Comparison of ENCODE assay signal across 32 mouse cellular contexts in the genomic region with DNA sequence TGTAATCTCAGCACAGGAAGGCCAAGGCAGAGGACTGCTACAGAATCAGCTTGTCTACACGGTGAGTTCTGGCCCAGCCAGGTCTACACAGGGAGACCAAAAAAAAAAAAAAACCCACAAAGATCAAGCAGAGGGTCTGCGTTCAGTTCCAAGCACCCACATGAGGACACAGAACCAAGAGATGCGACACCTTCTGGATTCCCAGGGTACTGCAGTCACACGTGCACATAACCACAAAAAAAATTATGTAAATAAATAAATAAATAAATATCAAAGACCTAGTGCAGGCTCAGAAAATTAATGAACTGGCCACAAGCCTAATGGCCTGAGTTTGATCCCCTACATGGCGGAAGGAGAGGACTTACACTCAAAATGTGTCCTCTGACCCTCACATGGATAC. TPM values are rescaled to one million over a fixed set of nuclear protein-coding genes. Genes with fewer than 3 reads are reported as not detected.
DNase-seq lines count a peak whose midpoint lies in the region; ATAC-seq and TF ChIP-seq lines count a peak whose summit lies in the region.
"Had no signal": no experiment of that assay in that cellular context is flagged by ENCODE, and none has a peak within 500 bp of the region (broad histone marks: within the 10 kb centered on the region; RNA-seq: fewer than 3 reads in every experiment).

No protein-coding gene starts in this region.

- H3K27me3 ChIP-seq in heart, adult 2 months (ENCODE audit: control insufficient read depth, insufficient read depth, low read length) = no peaks in the 10 kb centered on the region
- H3K27me3 ChIP-seq in heart, embryonic 11.5 days (ENCODE audit: control insufficient read depth, insufficient read depth, low read length) = no peaks in the 10 kb centered on the region
- no peaks in the 10 kb centered on the region for H3K27me3 ChIP-seq in lung, embryonic 14.5 days (ENCODE audit: insufficient read depth, low read length)
- H3K27me3 ChIP-seq in MEL (ENCODE audit: control insufficient read depth in 1 of 2, insufficient read depth in 2 of 2, low read length in 2 of 2) = 0 out of 4 replicates have a peak, but pooled peaks cover 0 to 2% of the 10 kb centered on the region in 2 experiments
- H3K27me3 ChIP-seq in splenic B cell, adult 2 months (ENCODE audit: control insufficient read depth, insufficient read depth, low read length, poor library complexity, severe bottlenecking) = no peaks in the 10 kb centered on the region
- H3K27me3 ChIP-seq in kidney, embryonic 15.5 days = no peaks in the 10 kb centered on the region
- H3K27me3 ChIP-seq: heart, embryonic 12.5 days; limb, embryonic 15.5 days; neural tube, embryonic 13.5 days; Patski had no signal

- WGBS in heart, adult 2 months = 96% methylated on average over 5 of the region's 5 CpGs
- 94% methylated on average over 5 of the region's 5 CpGs for WGBS in heart, embryonic 11.5 days (ENCODE audit: insufficient replicate concordance)
- WGBS in lung, embryonic 14.5 days = 92% methylated on average over 5 of the region's 5 CpGs
- 95% methylated on average over 5 of the region's 5 CpGs for WGBS in kidney, embryonic 15.5 days

- H3K27ac ChIP-seq in heart, adult 2 months = no peak overlapping the region
- no peak overlapping the region for H3K27ac ChIP-seq in heart, embryonic 11.5 days (ENCODE audit: low read depth, low read length)
- H3K27ac ChIP-seq in lung, embryonic 14.5 days (ENCODE audit: low read depth) = no peak overlapping the region
- H3K27ac ChIP-seq in MEL (ENCODE audit: control insufficient read depth, low read depth, low read length) = no peak overlapping the region
- H3K27ac ChIP-seq in kidney, embryonic 15.5 days = no peak overlapping the region
- H3K27ac ChIP-seq: hindbrain, embryonic 14.5 days; limb, embryonic 10.5 days; limb, embryonic 15.5 days; midbrain, embryonic 10.5 days; neural tube, embryonic 13.5 days had no signal

- peaks cover 1% of the 10 kb centered on the region for H3K4me1 ChIP-seq in heart, adult 2 months (ENCODE audit: control insufficient read depth, insufficient read depth, low read length)
- H3K4me1 ChIP-seq in heart, embryonic 11.5 days (ENCODE audit: control insufficient read depth, insufficient read depth, low read length) = peaks cover 24% of the 10 kb centered on the region
- peaks cover 4% of the 10 kb centered on the region; the same call in 1 of the 2 replicates for H3K4me1 ChIP-seq in lung, embryonic 14.5 days (ENCODE audit: insufficient read depth)
- H3K4me1 ChIP-seq in MEL (ENCODE audit: control insufficient read depth in 1 of 2, insufficient read depth in 2 of 2, low read length in 2 of 2) = no peaks in the 10 kb centered on the region
- H3K4me1 ChIP-seq in kidney, embryonic 15.5 days = no peaks in the 10 kb centered on the region
- H3K4me1 ChIP-seq: midbrain, embryonic 10.5 days had no signal

- no peak for TF ChIP-seq RAD21 in MEL (IDR thresholded peaks at IDR 0.05; ENCODE audit: low read depth, low read length)

- no peaks in the 10 kb centered on the region for H3K9me3 ChIP-seq in heart, embryonic 11.5 days (replicated peaks; ENCODE audit: control insufficient read depth, low read length)
- H3K9me3 ChIP-seq in lung, embryonic 14.5 days (ENCODE audit: low read depth, low read length) = peaks cover 4% of the 10 kb centered on the region; the same call in 1 of the 2 replicates
- H3K9me3 ChIP-seq in MEL (replicated peaks; ENCODE audit: insufficient read depth, low read length) = no peaks in the 10 kb centered on the region
- no peaks in the 10 kb centered on the region; the same call in 1 of the 2 replicates for H3K9me3 ChIP-seq in kidney, embryonic 15.5 days (replicated peaks)
- H3K9me3 ChIP-seq: heart, embryonic 12.5 days; limb, embryonic 10.5 days; limb, embryonic 15.5 days had no signal

- no peaks in the 10 kb centered on the region for H3K36me3 ChIP-seq in heart, adult 2 months (ENCODE audit: control insufficient read depth, insufficient read depth, low read length)
- H3K36me3 ChIP-seq in heart, embryonic 11.5 days (ENCODE audit: control insufficient read depth, insufficient read depth, low read length) = peaks cover 17% of the 10 kb centered on the region; the same call in 1 of the 2 replicates
- peaks cover 7% of the 10 kb centered on the region; the same call in 1 of the 2 replicates for H3K36me3 ChIP-seq in lung, embryonic 14.5 days (ENCODE audit: insufficient read depth)
- no peaks in the 10 kb centered on the region for H3K36me3 ChIP-seq in MEL (ENCODE audit: control insufficient read depth in 1 of 2, insufficient read depth in 2 of 2, low read length in 2 of 2)
- H3K36me3 ChIP-seq in splenic B cell, adult 2 months (ENCODE audit: control insufficient read depth, insufficient read depth, low read length, poor library complexity, severe bottlenecking) = peaks cover 5% of the 10 kb centered on the region
- H3K36me3 ChIP-seq in kidney, embryonic 15.5 days = peaks cover 42% of the 10 kb centered on the region
- H3K36me3 ChIP-seq: G1E had no signal

- no peak for DNase-seq in heart, adult 2 months
- no peak for DNase-seq in lung, embryonic 14.5 days
- no peak for DNase-seq in lung, postnatal 4 days
- peak; percentile 24 for DNase-seq in MEL (ENCODE audit: low read depth, low spot score)
- DNase-seq in splenic B cell, adult 2 months (ENCODE audit: low read depth, low spot score) = peak; percentile 28
- no peak for DNase-seq in cerebellum, adult 18-20 months
- DNase-seq: adrenal gland, adult 2 months; adrenal gland, postnatal 36 days; cerebellum, adult 9-10 months; cerebellum, postnatal 36 days; gastrocnemius, postnatal 25 days; heart, adult 11 months; heart, postnatal 4 days; kidney, adult 9 months; kidney, postnatal 14 days; lung, postnatal 10 days; right cerebral cortex, postnatal 4 days; thymus, postnatal 14 days had no signal

- no peak for TF ChIP-seq POLR2A in heart, adult 2 months (IDR thresholded peaks at IDR 0.05; ENCODE audit: insufficient read depth, low read depth, low read length)
- no peak for TF ChIP-seq POLR2A in MEL (IDR thresholded peaks at IDR 0.05; ENCODE audit: control insufficient read depth in 1 of 2, insufficient read depth in 1 of 2, low read depth in 1 of 2, low read length in 2 of 2, poor library complexity in 1 of 2)

- no peak overlapping the region for H3K4me3 ChIP-seq in heart, adult 2 months
- no peak overlapping the region for H3K4me3 ChIP-seq in heart, embryonic 11.5 days (ENCODE audit: low read depth, low read length)
- H3K4me3 ChIP-seq in lung, embryonic 14.5 days (ENCODE audit: low read depth, low read length) = no peak overlapping the region
- no peak overlapping the region for H3K4me3 ChIP-seq in MEL (ENCODE audit: control insufficient read depth in 1 of 2, insufficient read depth in 1 of 2, low read depth in 2 of 2, low read length in 2 of 2)
- no peak overlapping the region for H3K4me3 ChIP-seq in kidney, embryonic 15.5 days (replicated peaks)
- H3K4me3 ChIP-seq: heart, embryonic 12.5 days; limb, embryonic 10.5 days; limb, embryonic 15.5 days; midbrain, embryonic 10.5 days; myocyte; neural tube, embryonic 13.5 days had no signal

- no peak for TF ChIP-seq EP300 in heart, adult 2 months (IDR thresholded peaks at IDR 0.05; ENCODE audit: insufficient read depth, low read depth, low read length)
- TF ChIP-seq EP300 in MEL (IDR thresholded peaks at IDR 0.05; ENCODE audit: low read depth in 1 of 2, low read length in 2 of 2) = no peak

- ATAC-seq in heart, embryonic 11.5 days (replicated peaks; ENCODE audit: insufficient number of reproducible peaks, low FRiP score, low TSS enrichment) = no peak
- no peak for ATAC-seq in lung, embryonic 14.5 days (ENCODE audit: insufficient read depth)
- no peak for ATAC-seq in kidney, embryonic 15.5 days (replicated peaks; ENCODE audit: low FRiP score)
- ATAC-seq: forebrain, embryonic 14.5 days; intestine, postnatal 0 days; midbrain, embryonic 16.5 days; Patski had no signal

- no peak overlapping the region for H3K4me2 ChIP-seq in heart, embryonic 11.5 days
- no peak overlapping the region for H3K4me2 ChIP-seq in lung, embryonic 14.5 days
- H3K4me2 ChIP-seq in kidney, embryonic 15.5 days = no peak overlapping the region
- H3K4me2 ChIP-seq: heart, embryonic 12.5 days; hindbrain, embryonic 14.5 days; limb, embryonic 15.5 days; neural tube, embryonic 13.5 days had no signal

- peak; percentile 22; the same call in 1 of the 2 replicates for TF ChIP-seq CTCF in heart, adult 2 months (IDR thresholded peaks at IDR 0.05)
- peak; percentile 27; the same call in 1 of the 2 replicates for TF ChIP-seq CTCF in lung, embryonic 14.5 days (IDR thresholded peaks at IDR 0.05; ENCODE audit: low read depth)
- TF ChIP-seq CTCF in MEL (IDR thresholded peaks at IDR 0.05 in 2 of 3, conservative IDR thresholded peaks at IDR 0.05 in 1 of 3; ENCODE audit: control insufficient read depth in 1 of 3, insufficient read depth in 1 of 3, low read depth in 2 of 3, low read length in 3 of 3, poor library complexity in 1 of 3, severe bottlenecking in 1 of 3) = peak; percentile 27 to 31 (median 30); a peak in 4 of 6 replicates

- intact Hi-C loops in heart, adult 2 months (cut with DNase I) = no loop called here

- H3K79me2 ChIP-seq in heart, adult 2 months (replicated peaks; ENCODE audit: control insufficient read depth, insufficient read depth, low read length) = no peaks in the 10 kb centered on the region
- no peaks in the 10 kb centered on the region for H3K79me2 ChIP-seq in MEL (ENCODE audit: control insufficient read depth, insufficient read depth, low read length, poor library complexity)

- no peak overlapping the region for H3K9ac ChIP-seq in heart, adult 2 months (ENCODE audit: low read depth, low read length)
- no peak overlapping the region for H3K9ac ChIP-seq in heart, embryonic 11.5 days (ENCODE audit: low read depth, low read length)
- no peak overlapping the region for H3K9ac ChIP-seq in lung, embryonic 14.5 days
- H3K9ac ChIP-seq in MEL (ENCODE audit: control insufficient read depth, low read depth, low read length, poor library complexity, severe bottlenecking) = no peak overlapping the region
- no peak overlapping the region for H3K9ac ChIP-seq in kidney, embryonic 15.5 days
- H3K9ac ChIP-seq: heart, embryonic 12.5 days; hindbrain, embryonic 14.5 days; limb, embryonic 15.5 days; neural tube, embryonic 13.5 days had no signal

TF ChIP-seq in MEL, 35 proteins besides CTCF, POLR2A, EP300 and RAD21:
- TF ChIP-seq CHD1 (IDR thresholded peaks at IDR 0.05; ENCODE audit: low read depth, low read length) (no peak), CHD2 (IDR thresholded peaks at IDR 0.05; ENCODE audit: low read length) (no peak), NELFE (IDR thresholded peaks at IDR 0.05; ENCODE audit: low read depth, low read length) (no peak), MAZ (IDR thresholded peaks at IDR 0.05; ENCODE audit: low read depth, low read length) (no peak)

RNA-seq across cellular contexts. Expression of a gene that starts 10.5 kb away (rescaled TPM):
- total RNA-seq in heart, adult 2 months (2021) = 10 to 100 TPM; 11.8 to 12.8 TPM
- polyA plus RNA-seq in heart, adult 2 months (2012; rRNA removed) = 12.7 and 14.2 TPM in 2 replicates
- 75.5 and 81.9 TPM in 2 replicates for polyA plus RNA-seq in heart, embryonic 11.5 days (2014; fragmentation: Nextera tagmentation; extraction: Ambion mirVana)
- 70.6 and 71.6 TPM in 2 replicates for polyA plus RNA-seq in lung, embryonic 14.5 days (2014; fragmentation: Nextera tagmentation; extraction: Ambion mirVana)
- total RNA-seq in MEL (2012; rRNA removed) = not detected in 2 replicates
- polyA plus RNA-seq in MEL (2012; ENCODE audit: insufficient read depth in 1 of 2, insufficient read length in 2 of 2, low read depth in 1 of 2, low replicate concordance in 2 of 2, missing spikeins in 1 of 2) = under 1 TPM in 1 of 2 experiments, not detected in 1; 0.03 TPM
- polyA plus RNA-seq in kidney, embryonic 15.5 days (2015; fragmentation: Nextera tagmentation; extraction: Ambion mirVana) = 69.9 and 74.8 TPM in 2 replicates
- polyA plus RNA-seq: G1E had no signal

Comparison
In these comparisons a context has a peak if more than half of its experiments do, and no peak if none do; other contexts are left out.
1. DNase-seq: peak in MEL (single experiment) and splenic B cell, adult 2 months (single experiment); none in heart, adult 2 months (0 of 2), lung, embryonic 14.5 days (single experiment), lung, postnatal 4 days (0 of 2) and cerebellum, adult 18-20 months (0 of 2).
2. RNA of a gene that starts 10.5 kb away (polyA plus RNA-seq): 75.5 to 81.9 TPM in heart, embryonic 11.5 days, 70.6 to 71.6 TPM in lung, embryonic 14.5 days, 69.9 to 74.8 TPM in kidney, embryonic 15.5 days and 12.7 to 14.2 TPM in heart, adult 2 months; 0.03 TPM in MEL; every median in the first group is over 10 times any median in the second.
3. Peak in every context shown above with its lines, with median percentiles within 50 percentile points of each other: CTCF ChIP-seq.